Mouse (Mus musculus) thymus, postnatal 4 days (tissue): ENCODE measurements around the gene Serpina5.

ENCODE experiments used
- DNase-seq: peaks from one replicate; pipeline ENCODE4 v3.0.0; 2021

Gene Serpina5

GRCm38 (mm10) chr12:104131041-104131440 lies 30.1 kb downstream of the Serpina5 start:
- no peak for DNase-seq

DNA sequence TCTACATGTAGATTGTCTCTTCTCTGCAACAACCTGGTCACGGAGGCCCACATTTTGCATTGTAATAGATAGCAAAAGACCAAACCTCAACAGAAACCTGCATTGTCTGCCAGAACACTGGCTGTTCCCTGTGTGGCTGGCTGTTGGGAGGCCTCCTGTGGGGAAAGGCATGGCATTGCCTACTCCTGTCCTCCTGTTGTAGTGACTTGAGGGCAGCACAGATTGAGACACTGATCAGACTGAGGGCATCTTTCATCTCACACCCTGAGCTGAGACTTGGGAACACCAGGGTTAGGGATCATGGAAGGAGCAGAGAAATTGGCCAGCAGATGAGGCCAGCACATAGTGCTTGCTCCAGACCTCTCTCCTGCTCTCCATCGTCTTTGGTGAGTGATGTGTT lies 37.3 kb downstream of the Serpina5 start:
- no peak for DNase-seq

DNA sequence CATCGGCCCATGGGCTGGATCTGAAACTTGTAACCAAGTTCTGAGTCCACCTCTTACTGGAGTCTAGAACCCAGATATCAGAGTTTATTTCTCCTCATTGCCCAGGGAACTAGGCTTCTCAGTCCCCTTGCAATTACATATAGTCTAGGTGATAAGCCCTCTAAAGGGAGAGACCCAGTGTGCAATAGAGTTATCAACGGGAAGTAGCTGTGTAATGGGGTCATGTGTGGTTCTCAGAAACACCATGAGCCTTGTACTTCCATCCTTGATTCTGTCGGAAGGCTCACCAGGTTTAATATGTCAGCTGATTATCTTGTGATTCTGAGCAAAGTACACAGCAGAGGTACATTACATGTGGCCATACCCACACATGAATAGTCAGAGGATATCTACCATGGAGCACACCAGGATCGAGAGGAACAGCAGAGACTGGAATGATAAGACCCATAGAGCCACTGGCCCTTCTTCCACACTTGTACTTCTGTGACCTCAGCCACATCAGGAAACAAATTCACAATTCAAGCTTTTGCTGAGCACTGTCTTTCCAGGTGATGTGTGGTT lies 39.7 kb downstream of the Serpina5 start:
- DNase-seq = no peak

DNA sequence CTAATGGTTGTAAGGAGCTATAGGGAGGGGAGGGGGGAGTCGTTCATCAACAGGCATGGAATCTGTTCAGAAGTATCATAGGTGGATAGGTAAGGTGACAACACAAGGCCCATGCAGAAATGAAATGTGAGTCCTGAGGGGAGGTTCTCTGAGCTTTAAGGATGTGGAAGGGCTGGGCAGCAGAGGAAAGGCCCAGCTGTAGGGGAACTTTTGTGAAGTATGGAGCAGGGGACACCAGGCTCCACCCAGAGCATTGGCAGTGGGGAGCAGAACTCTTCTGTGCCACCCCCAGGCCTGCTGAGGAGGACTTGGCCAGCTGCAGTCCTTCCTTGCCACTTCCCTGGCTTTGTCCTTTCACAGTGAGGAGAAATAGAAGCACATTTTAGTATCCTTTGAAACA lies 40.6 kb downstream of the Serpina5 start:
- DNase-seq = no peak

- no peak for DNase-seq
Measured at GRCm38 (mm10) chr12:104142427-104142826, 41.5 kb downstream of the Serpina5 start.

GRCm38 (mm10) chr12:104143286-104143685 lies 42.4 kb downstream of the Serpina5 start:
- no peak for DNase-seq

DNA sequence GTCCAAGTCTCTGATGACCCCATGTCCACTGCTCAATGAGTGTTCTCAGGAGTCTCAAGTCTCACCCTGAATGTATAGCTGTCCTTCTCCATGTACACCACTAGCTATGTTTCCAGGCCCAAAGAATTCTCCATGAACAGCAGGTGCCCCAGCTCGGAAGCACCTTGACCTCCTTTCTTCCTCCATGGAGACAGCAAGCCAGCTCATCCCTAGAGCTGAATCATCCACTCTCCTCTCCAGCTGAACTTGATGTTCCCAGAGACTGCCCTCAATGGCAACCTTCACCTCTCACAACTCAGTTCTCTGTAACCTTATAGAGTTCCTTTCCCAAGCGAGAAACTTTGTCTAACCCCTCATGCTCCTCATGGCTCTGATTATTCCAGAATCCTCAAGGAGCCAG lies 44.7 kb downstream of the Serpina5 start:
- DNase-seq = no peak

- DNase-seq = no peak
Measured at GRCm38 (mm10) chr12:104151989-104152388, 51.1 kb downstream of the Serpina5 start.

GRCm38 (mm10) chr12:104153041-104153645 lies 52.2 kb downstream of the Serpina5 start:
- DNase-seq = no peak

DNA sequence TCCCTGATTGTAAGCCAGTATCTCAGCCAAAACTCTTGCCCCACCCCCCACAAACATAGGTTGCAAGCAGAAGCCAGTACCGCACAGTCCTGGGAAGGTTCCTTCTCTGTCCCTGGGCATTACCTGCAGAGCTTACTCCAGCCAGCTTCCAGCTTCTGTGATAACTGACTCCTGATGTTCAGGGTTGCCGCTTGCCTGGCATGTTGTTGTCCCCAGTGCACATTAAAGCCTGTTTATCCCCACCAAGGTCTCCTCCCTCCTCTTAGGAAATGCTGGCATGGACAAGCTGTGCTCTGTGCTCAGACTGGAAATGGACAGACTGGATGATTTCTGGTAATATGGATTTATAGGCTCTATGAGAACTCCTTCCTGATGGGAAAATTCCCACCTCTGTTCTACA lies 52.7 kb downstream of the Serpina5 start, which contains the start of gene Serpina3c:
TSS of gene Serpina3c (minus strand) at position 215 of the 400 bp plus-strand sequence.
- no peak for DNase-seq
